8 mouse cellular contexts compared by ENCODE assay signal in genomic region chr2:51140486-51140885, GRCm38 (mm10). TPM values are rescaled to one million over a fixed set of nuclear protein-coding genes. Genes with fewer than 3 reads are reported as not detected.
DNase-seq lines count a peak whose midpoint lies in the region; ATAC-seq lines count a peak whose summit lies in the region.

No protein-coding gene starts in this region.

- ATAC-seq in forebrain, embryonic 14.5 days = peak; percentile 32
- ATAC-seq in kidney, embryonic 14.5 days (ENCODE audit: low FRiP score, low TSS enrichment) = peak; percentile 81

- peak overlapping the region; percentile 74 for H3K4me2 ChIP-seq in forebrain, embryonic 14.5 days (ENCODE audit: low read length)
- peak overlapping the region; percentile 31 for H3K4me2 ChIP-seq in kidney, embryonic 14.5 days (replicated peaks; ENCODE audit: low read depth, low read length)

- peak; percentile 51 for DNase-seq in NIH3T3 (ENCODE audit: low read depth)
- peak; percentile 52 for DNase-seq in forebrain, embryonic 14.5 days (ENCODE audit: low spot score)
- DNase-seq in lung, postnatal 4 days = peak; percentile 13 to 28
- no peak for DNase-seq in urinary bladder, postnatal 14 days (ENCODE audit: low spot score)
- no peak for DNase-seq in layer of hippocampus, postnatal 10 days (ENCODE audit: low spot score in 2 of 2)
- no peak for DNase-seq in urinary bladder, postnatal 25 days (ENCODE audit: low spot score)
- DNase-seq in thymus, postnatal 14 days = no peak

- no peaks in the 10 kb centered on the region for H3K27me3 ChIP-seq in forebrain, embryonic 14.5 days (replicated peaks; ENCODE audit: control insufficient read depth, insufficient read depth, low read length)
- H3K27me3 ChIP-seq in kidney, embryonic 14.5 days (ENCODE audit: control insufficient read depth, insufficient read depth, low read length) = no peaks in the 10 kb centered on the region; the same call in 1 of the 2 replicates

- WGBS in forebrain, embryonic 14.5 days = under 1% methylated on average over 8 of the region's 8 CpGs
- WGBS in kidney, embryonic 14.5 days = 4% methylated on average over 8 of the region's 8 CpGs

- no peaks in the 10 kb centered on the region for H3K9me3 ChIP-seq in forebrain, embryonic 14.5 days (replicated peaks; ENCODE audit: control insufficient read depth, low read length)
- H3K9me3 ChIP-seq in kidney, embryonic 14.5 days (ENCODE audit: control insufficient read depth, low read length) = no peaks in the 10 kb centered on the region

- H3K9ac ChIP-seq in forebrain, embryonic 14.5 days (ENCODE audit: low read length) = peak overlapping the region; percentile 54
- H3K9ac ChIP-seq in kidney, embryonic 14.5 days (ENCODE audit: low read depth, low read length) = peak overlapping the region; percentile 37; the same call in 1 of the 2 replicates

- peaks cover 36% of the 10 kb centered on the region for H3K36me3 ChIP-seq in forebrain, embryonic 14.5 days (ENCODE audit: control insufficient read depth, insufficient read depth, low read length)
- peaks cover 18% of the 10 kb centered on the region; the same call in 1 of the 2 replicates for H3K36me3 ChIP-seq in kidney, embryonic 14.5 days (ENCODE audit: control insufficient read depth, insufficient read depth, low read length)

- peak overlapping the region; percentile 77 for H3K27ac ChIP-seq in forebrain, embryonic 14.5 days (ENCODE audit: low read depth, low read length)
- peak overlapping the region; percentile 73; the same call in 1 of the 2 replicates for H3K27ac ChIP-seq in kidney, embryonic 14.5 days (ENCODE audit: low read depth, low read length)

- H3K4me3 ChIP-seq in forebrain, embryonic 14.5 days (ENCODE audit: low read depth, low read length) = peak overlapping the region; percentile 24
- peak overlapping the region; percentile 9; the same call in 1 of the 2 replicates for H3K4me3 ChIP-seq in kidney, embryonic 14.5 days (ENCODE audit: low read length)

- H3K4me1 ChIP-seq in forebrain, embryonic 14.5 days (ENCODE audit: control insufficient read depth, insufficient read depth, low read length) = peaks cover 62% of the 10 kb centered on the region
- H3K4me1 ChIP-seq in kidney, embryonic 14.5 days (ENCODE audit: control insufficient read depth, insufficient read depth, low read length) = peaks cover 49% of the 10 kb centered on the region

RNA-seq across cellular contexts. Expression of gene Rnd3, which starts 8.4 kb away (rescaled TPM):
- 191 and 206 TPM in 2 replicates for polyA plus RNA-seq in forebrain, embryonic 14.5 days (2014; fragmentation: Nextera tagmentation; extraction: Ambion mirVana)
- polyA plus RNA-seq in kidney, embryonic 14.5 days (2014; fragmentation: Nextera tagmentation; extraction: Ambion mirVana) = 23.8 and 41.5 TPM in 2 replicates
- 10 to 100 TPM; 26.3 to 27.8 TPM for total RNA-seq in layer of hippocampus, postnatal 10 days (2021)

Comparison
In these comparisons a context has a peak if more than half of its experiments do, and no peak if none do; other contexts are left out.
1. DNase-seq: peak in NIH3T3 (single experiment), forebrain, embryonic 14.5 days (single experiment) and lung, postnatal 4 days (2 of 2); none in urinary bladder, postnatal 14 days (single experiment), layer of hippocampus, postnatal 10 days (0 of 2), urinary bladder, postnatal 25 days (single experiment) and thymus, postnatal 14 days (single experiment).